Mouse (Mus musculus) mesoderm, embryonic 11.5 days (tissue): ENCODE results near the gene Hmgb1.
"Not testable (repeated sequence)": the region's sequence is repeated elsewhere in the genome, so short reads cannot be mapped to it uniquely, and the experiment has no call there.

ENCODE experiments used
- DNase-seq: peaks from one replicate; pipeline ENCODE4 v3.0.0-alpha.2; 2012; ENCODE audit warnings: low read depth, low spot score

Gene Hmgb1

DNA sequence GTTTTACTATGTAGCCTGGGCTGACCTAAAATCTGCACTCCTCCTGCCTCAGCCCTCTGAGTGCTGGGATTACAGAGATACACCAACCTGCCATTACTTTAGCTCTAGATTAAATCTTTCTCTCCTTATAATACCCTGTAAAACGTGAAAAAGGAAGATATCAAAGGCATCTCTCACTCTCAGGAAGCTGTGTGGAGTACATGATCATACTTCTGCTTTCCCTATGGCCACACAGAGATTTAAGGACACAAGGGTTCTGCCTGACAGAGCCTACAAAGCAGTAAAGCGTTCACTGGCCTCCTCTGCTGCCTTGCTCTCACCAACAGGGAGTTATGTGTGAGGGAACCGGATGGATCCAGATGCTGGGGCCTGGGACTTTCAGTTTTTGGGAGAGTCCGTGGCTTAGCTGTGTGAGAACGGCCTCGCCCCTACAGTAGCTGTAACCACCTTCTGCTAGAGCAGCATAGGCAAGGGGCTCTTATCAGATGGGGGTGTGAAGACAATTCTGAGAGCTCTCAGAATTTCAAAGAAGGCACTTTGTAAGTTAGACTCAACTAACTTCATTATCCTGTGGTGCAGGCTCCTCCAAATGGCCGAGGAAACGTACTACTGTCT, 36.8 kb downstream of the Hmgb1 start:
- no peak for DNase-seq

DNA sequence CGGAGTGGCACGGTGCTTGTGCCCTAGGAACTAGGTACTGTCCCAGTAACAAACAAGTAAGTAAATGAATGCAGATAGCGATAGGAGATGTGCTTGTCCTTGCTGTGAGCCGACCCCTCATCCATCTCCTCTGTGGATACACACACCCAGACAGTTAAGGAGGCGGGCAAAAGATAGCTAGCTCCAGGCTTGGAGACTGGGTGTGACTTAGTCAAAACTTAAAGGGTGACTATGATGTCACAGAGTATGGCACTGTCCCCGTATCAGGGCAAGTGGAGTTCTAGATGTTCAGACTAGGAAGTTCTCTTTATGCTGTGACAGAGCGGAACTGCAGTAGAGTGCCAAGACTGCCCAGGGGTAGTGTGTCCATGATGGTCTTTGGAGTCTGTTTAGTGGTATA, 37.6 kb downstream of the Hmgb1 start:
- DNase-seq = no peak

DNA sequence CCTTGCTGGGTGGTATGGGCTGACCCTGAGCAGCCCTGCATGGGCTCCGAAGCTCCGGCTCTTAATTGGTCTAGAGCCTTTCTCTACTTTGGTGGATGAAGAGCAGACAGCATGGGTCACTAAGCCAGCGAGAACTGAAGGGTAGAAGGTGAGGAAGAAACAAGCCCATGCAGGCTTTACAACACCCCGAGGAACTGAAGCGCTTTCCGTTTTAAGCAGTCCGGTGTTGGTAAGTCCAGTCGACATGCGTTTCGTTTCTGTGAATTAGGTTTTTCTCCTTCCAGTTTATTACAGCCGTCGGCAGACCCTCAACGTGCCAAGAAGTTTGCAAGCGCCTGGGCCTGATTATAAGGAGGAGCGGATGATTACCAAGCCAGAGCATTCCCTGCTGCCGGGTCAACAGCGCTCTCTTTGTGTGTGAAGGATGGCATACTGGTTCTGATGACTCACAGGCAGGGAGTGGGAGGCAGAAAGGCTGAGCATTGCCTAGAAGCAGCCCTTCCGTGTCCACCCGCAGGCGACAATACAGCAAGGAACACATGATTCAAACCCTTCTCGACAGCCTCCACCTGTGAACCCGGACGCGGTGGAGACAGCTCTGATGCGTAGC, 40.4 kb downstream of the Hmgb1 start:
- no peak for DNase-seq

DNA sequence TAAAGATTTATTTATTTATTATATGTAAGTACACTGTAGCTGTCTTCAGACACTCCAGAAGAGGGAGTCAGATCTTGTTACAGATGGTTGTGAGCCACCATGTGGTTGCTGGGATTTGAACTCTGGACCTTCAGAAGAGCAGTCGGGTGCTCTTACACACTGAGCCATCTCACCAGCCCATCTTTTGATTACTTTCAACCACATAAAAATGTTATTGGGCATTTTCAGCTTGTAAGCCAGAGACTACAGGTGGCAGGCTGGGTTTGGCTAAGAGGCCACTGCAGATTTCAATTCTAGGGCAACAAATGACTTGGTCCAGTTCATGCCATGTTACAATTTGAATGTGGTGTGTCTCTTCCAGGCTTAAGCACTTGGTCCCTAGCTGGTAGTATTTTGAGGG, 43.1 kb downstream of the Hmgb1 start:
- DNase-seq = not testable (repeated sequence)

DNA sequence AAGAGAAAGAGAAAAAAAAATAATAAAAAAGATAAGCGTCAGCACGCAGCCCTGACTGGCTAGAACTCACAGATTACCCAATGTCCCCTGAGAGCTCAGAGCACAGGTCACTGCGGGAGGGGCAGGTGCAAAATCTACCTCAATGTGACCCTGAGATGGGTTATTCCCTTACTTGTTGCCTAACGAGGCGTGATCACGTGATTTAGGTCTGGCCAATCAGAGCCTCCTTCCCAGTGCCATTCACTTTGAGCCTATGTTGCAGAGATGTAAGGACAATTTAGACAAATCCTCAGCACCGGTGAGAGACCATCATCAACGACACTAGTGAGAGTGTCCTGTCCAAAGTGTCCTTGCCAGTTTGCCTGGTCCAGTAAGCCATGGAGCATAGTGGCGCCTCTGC, 44.0 kb downstream of the Hmgb1 start:
- no peak for DNase-seq

DNA sequence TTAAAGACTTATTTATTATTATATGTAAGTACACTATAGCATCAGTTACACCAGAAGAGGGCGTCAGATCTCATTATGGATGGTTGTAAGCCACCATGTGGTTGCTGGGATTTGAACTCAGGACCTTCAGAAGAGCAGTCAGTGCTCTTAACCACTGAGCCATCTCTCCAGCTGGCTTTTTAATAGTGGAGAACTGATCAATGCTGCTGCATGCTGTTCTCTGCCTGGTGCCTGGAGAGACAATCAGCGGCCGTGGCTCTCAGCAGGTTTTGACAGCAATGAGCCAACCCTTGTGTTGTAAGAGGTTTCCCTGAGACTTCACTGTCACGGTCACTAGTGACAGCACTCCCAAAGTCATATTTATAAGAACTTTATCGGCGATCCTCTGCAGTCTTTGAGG, 46.2 kb downstream of the Hmgb1 start:
- DNase-seq = not testable (repeated sequence)

DNA sequence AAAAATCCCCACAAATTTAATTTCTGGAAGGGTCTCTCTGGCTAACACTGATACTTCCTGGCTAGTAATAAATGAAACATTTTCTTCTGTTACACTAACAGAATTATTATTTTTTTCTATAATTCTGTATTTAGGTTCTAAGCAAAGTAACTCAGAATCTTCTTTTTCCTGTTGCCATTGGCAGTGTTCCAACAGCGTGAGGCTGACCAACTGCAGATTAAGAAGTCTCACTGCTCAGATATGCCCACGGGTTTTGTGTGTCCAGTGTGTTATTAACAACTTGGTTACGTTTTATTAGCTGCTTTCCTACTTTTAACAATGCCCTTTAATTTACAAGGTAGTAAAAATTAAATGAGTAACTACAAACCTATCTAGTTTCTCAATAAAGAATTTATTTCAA, 46.8 kb downstream of the Hmgb1 start:
- DNase-seq = no peak

DNA sequence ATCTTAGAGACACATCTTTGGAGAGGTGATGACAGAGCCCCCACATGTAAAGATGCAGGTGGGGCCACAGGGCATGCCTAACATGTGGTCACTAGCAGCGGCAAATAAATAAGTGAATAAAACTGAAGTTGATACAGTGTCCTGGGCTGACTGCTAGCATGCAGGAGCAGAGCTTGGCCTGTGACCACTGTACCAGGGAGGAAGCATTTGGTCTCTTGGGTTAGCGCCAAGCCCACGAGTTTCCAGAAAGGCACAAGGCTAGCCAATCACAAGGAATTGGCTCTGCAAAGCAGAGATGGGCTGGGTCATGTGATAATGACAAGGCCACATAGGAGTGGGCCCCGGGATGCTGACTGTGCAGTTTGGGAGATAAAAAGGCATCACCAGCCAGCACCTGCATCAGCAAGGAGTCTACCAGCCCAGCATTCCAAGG, 47.3 kb downstream of the Hmgb1 start:
- DNase-seq = no peak

DNA sequence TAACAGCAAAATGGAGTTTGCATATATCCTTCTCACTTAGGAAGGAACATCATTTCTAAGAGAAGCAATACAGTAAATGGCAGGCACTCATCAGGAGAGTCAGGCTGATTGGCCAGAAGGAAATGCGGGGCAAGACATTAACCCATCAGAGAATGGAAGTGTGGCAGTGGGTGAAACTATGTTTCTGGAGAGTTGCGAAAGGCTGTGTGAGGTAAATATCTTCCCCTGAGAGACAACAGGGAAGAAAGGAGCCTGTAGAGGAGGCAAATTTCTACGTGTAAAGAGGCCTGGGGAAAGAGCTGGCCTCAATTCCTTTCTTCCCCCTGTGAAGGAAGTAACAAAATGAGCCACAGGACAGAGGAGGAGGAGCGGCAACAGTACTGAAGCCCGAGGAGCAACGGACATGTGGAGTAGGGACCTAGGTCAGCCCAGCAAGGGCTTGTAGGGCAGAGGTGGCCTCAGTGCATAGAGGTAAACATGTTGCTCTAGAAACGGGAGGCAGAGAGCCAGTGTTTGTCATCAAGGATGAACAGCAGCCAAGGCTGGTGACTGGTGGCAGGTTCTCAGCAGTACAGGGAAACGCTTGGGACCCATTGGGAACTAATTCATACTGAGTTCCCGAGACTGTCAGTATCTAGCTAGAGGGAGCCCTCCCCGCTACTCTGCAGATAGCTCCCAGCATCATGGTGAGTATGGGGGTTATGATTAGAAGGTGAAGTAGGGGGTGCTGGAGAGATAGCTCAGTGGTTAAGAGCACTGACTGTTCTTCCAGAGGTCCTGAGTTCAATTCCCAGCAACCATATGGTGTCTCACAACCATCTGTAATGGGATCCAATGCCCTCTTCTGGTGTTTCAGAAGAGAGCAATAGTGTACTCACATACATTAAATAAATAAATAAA, 48.6 kb downstream of the Hmgb1 start:
- DNase-seq = no peak

DNA sequence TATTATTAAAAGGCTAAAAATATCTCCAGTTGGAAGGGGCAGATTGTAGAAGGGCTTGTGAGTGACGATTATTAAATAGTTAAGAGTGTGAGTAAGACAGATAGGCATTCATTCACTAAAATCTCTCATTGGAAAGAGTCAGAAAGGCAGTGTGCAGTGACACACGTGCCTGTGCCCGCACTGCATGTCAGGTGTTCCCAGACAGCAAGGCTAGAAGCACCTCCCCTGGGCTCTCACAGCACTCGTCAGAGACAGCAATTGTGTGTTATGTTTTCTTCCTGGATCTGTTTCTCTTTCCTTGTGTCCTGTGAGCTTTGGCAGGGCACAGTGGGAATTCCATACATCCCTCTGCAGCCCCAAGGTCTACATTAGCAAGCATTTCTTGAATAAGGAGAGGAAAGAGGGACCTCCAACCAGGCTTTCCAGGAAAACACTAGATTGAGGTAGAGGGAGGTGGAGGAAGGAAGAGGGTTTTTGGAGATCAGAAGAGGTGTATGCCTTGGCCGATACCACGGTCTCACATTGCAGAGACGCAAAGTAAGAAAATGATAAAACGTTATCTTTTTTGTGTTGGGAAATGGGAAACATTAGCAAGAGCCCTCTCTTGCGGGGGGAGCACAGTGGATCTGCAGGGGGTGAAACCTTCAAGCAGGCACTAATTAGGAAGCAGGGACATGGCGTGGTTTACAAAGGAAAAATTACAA, 49.4 kb downstream of the Hmgb1 start:
- no peak for DNase-seq

DNA sequence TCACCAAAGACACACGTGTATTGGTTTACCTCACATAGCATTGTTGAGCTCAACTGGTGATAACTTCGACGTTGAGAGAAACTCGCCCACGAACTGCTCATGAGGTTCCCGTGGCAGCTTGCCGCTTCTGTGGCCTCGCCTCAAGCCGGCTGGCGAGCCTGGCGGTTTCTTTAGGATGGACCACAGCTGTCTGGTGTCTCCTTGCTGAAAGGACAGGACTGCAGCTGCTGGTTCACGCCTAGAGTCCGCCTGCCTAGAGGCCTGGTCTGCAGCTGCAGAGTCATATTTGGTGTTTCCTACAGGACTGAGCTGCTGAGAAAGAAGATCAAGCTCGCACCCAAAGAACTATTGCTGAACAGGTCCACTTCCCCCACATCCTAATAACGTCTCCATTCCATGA, 55.8 kb downstream of the Hmgb1 start:
- DNase-seq = no peak

DNA sequence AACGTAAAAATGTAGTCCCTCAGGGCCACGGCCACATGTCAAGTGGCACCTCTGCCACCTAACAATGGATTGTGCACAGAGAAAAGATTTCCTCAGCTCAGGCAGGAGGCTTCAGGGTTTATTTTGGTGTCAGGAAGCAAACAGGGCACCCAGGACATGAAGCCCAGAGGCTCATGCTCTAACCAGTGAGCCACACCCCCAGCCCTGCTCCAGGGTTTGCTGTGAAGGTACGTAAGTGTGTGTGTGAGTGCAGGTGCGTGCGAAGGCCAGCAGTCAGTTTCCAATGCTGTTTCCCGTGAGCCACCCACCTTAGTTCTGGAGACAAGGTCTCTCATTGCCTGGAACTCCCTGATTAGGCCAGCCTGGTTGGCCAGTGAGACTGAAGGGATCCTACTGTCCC, 60.5 kb downstream of the Hmgb1 start:
- DNase-seq = no peak

DNA sequence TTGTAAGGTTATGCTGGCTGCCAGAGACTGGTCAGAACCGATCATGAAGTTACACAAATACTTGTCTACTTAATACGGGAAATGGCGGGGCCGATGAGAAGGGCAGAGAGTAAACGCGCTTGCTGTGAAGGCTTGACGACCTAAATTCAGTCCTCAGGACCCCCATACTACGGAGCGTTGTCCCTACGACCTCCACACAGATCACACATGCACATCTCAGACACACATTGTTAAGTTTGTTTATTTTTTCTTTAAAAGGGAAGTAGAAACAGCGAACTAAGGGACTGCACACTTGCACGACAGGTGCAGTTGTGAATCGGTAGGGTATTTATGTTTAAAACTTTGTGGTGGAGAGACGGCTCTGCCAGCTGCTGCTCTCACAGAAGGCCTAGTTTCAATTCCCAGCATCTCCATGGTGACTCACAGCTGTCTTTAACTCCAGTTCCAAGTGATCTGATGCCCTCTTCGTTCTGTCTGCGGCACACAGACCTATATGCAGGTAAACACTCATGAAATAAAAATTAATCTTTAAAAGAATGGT, 64.9 kb downstream of the Hmgb1 start:
- no peak for DNase-seq

DNA sequence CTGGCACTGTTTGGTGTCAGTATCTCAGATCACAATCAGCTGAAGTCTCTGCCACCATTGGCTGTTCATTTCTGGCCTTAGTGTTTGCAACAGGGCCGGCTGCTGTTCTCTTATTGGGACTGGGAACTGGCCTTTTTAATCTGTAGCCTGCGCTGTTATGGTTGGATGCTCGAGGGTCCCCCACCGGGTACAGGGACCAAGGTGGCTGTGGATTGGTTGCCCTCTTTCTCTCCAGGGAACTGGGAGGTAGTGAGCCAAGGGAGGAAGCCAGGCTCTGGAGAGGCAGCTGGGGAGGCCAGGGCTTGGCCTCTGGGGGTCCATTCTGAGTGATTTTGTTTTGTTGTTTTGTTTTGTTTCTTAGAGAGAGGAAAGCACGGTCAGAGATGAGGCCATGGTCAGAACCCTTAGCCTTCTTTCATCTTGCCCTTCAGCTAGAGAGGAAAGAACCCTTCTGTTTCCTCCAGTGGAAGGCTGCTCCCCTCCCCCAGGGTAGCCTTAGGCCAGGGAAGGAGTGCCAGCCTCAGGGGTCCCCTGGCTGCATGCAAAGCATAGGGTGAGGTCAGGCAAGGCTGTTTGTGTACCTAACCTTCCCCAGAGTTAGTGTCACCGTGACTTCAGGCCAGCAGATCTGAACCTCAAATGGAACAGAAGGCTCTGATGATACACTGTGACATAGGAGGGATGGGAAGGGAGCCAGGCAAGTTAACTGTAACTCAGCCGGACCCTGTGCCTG, 66.3 kb downstream of the Hmgb1 start:
- DNase-seq = no peak

DNA sequence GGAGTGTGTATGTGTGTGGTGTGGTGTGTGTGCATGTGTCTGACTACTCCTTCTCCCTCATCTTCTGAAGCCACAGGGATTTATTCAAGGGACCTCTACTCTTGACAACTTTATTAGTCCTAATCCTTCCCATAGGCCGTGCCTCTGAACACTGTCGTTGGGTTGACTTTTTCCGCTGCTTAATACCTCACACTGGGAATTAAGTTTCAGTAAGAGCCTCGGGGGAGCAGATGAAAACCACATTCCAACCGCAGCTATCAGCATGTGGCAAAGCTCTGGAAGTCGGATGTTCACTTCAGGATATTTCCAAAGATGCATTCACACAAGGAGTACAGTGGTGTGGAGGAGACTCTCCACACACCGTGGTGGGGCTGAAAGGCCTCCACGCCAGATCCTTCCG, 69.7 kb downstream of the Hmgb1 start:
- no peak for DNase-seq

DNA sequence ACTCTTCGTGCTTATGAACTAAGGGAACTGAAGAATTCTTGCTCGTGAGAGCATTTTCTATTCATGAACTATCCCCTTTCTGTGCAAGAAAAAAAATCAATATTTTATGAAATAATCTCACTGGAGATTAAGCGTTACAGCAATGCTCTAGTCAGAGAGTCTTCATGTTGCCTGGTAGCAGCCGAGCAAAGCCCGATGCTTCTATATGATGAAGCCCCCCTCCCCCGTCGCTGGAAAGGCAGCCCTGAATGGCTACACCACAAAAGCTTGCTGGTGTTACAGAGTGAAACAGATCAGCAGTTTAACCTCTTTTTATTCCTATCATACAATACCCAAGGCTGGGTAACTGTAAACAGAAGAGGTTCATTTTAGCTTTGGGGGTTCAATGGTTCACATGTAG, 70.3 kb downstream of the Hmgb1 start:
- DNase-seq = no peak

DNA sequence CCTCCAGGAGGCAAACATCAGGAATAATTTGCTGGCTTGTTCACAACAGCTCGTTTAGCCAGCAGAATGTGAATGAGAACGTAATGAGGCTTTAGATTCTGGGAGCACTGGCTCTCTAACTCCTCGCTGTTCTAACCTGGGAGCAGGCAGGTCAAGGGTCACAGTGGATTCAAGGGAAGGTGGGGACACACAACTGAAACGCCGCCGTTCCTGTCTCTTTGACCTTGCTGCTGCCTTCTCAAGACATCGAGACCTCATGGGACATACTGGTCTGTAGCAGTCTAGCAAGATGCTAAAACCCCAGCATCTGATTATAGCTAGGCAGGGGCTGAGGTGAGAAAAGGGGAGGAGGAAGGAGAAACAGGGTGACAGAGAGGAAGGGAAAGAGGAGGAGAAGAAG, 70.8 kb downstream of the Hmgb1 start:
- no peak for DNase-seq

DNA sequence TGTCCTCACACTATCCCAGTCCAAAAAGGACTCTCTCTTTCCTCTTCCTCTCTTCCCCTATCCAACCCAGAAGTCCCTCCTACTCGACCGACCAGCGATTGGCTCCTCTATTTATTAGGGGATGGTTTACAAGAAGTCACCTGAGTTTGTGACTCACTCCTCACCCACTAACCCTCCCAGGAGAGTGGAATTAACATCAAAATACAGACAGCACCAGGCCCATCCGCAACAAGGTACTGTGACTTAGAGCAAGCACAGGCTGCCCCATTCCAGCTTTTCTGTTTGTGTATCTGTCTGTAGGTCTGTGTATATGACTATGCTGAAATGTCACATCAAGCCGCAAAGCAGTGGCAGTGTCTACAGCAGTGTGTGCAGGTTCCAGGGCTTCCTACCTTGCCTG, 71.7 kb downstream of the Hmgb1 start:
- no peak for DNase-seq

DNA sequence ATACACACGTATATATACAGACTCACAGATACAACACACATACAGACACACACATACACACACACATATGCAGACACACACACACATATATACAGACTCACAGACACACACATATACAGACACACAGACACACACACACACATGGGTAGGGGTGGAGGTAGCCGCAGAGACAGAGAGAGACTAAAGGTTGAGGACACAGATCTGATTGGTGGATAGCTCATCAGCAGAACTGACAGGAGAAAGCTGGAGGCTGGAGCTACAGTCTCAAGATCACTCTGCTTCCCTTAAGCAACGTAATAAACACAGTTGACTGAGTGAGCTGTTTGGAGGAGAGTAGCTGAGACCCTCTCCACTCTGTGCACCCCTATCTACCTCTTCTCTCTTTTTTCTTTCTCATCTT, 75.1 kb downstream of the Hmgb1 start:
- DNase-seq = no peak

DNA sequence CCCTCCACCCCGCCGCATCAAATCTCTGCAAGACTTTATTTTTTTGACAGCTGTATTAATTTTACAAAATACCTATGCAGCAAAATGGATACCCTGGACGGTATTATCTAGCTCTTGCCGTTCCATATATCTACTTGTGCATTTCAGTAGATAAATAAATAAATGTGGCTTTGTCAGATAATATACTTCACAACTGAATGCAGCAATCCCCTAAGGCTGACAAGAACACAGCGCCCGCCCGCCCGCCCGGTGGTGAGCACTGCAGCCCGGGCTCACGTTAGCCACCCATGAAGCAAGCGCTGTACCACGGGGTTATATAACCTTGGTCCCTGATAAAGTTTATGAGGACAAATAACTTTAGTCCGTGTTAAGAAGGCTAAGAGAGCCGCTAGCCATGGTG, 76.1 kb downstream of the Hmgb1 start:
- no peak for DNase-seq

DNA sequence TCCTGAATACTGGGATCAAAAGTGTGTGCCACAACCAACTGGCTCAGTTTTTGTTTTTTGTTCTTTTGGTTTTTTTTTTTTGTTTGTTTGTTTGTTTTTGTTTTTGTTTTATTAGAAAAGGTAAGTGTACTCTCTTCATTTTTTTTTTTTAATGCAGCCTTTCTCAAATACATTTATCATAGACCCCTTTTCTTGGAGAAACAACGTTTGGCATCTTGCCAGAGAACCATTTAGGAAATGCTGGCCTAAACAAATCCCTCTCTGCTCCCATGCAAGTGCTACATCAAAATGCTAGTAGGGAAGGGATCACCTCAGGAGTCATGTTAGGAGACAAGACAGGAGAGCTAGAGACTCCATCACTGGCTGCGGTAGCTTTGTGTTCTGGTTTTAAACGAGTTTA, 76.7 kb downstream of the Hmgb1 start:
- DNase-seq = no peak
